Mouse (Mus musculus): ENCODE results near the gene Coq9.
A peak's percentile ranks its signal among the peaks of the same experiment; 100 is the strongest.

The Coq9 gene

GRCm38 (mm10) chr8:94870003-94870402 lies 31.9 kb downstream of the Coq9 start:
- peak in 1 of 2 experiments; percentile 35 for DNase-seq (ENCODE audit: low spot score in 2 of 2)

GRCm38 (mm10) chr8:94870474-94871107 lies 32.5 kb downstream of the Coq9 start:
- DNase-seq (ENCODE audit: low spot score in 2 of 2): peak; percentile 84 to 88

- DNase-seq (ENCODE audit: low spot score in 2 of 2): peak; percentile 91 to 92
Measured at GRCm38 (mm10) chr8:94871108-94871894, 33.2 kb downstream of the Coq9 start.

GRCm38 (mm10) chr8:94872156-94872555 lies 34.0 kb downstream of the Coq9 start:
- DNase-seq (ENCODE audit: low spot score in 2 of 2): peak in 1 of 2 experiments; percentile 39

- DNase-seq (ENCODE audit: low spot score in 2 of 2): peak in 1 of 2 experiments; percentile 36
Measured at GRCm38 (mm10) chr8:94872576-94872975, 34.5 kb downstream of the Coq9 start.

- DNase-seq (ENCODE audit: low spot score in 2 of 2): peak; percentile 71 to 77
Measured at GRCm38 (mm10) chr8:94874358-94874757, 36.2 kb downstream of the Coq9 start.

GRCm38 (mm10) chr8:94875096-94875870 lies 37.2 kb downstream of the Coq9 start:
- peak in 1 of 2 experiments; percentile 39 for DNase-seq (ENCODE audit: low spot score in 2 of 2)

- peak in 1 of 2 experiments; percentile 28 for DNase-seq (ENCODE audit: low spot score in 2 of 2)
Measured at GRCm38 (mm10) chr8:94875871-94876150, 37.7 kb downstream of the Coq9 start.

- peak; percentile 76 to 83 for DNase-seq (ENCODE audit: low spot score in 2 of 2)
Measured at GRCm38 (mm10) chr8:94876197-94876730, 38.1 kb downstream of the Coq9 start, which contains the start of gene Dok4. Gene Dok4, minus strand, starts transcription at chr8:94876330.

GRCm38 (mm10) chr8:94876820-94877219 lies 38.7 kb downstream of the Coq9 start:
- no peak for DNase-seq (ENCODE audit: low spot score in 2 of 2)

- DNase-seq (ENCODE audit: low spot score in 2 of 2): no peak
Measured at GRCm38 (mm10) chr8:94880742-94881141, 42.6 kb downstream of the Coq9 start.

GRCm38 (mm10) chr8:94888383-94889036 lies 50.4 kb downstream of the Coq9 start:
- no peak for DNase-seq (ENCODE audit: low spot score in 2 of 2)

GRCm38 (mm10) chr8:94892917-94893316 lies 54.8 kb downstream of the Coq9 start:
- no peak for DNase-seq (ENCODE audit: low spot score in 2 of 2)

GRCm38 (mm10) chr8:94899262-94899661 lies 61.1 kb downstream of the Coq9 start:
- DNase-seq (ENCODE audit: low spot score in 2 of 2): no peak

GRCm38 (mm10) chr8:94900617-94901016 lies 62.5 kb downstream of the Coq9 start:
- no peak for DNase-seq (ENCODE audit: low spot score in 2 of 2)

- DNase-seq (ENCODE audit: low spot score in 2 of 2): no peak
Measured at GRCm38 (mm10) chr8:94901031-94901430, 62.9 kb downstream of the Coq9 start.

- DNase-seq (ENCODE audit: low spot score in 2 of 2): no peak
Measured at GRCm38 (mm10) chr8:94903709-94904108, 65.6 kb downstream of the Coq9 start.
